Mouse (Mus musculus) CD4-positive, CD25-positive, alpha-beta regulatory T cell, adult 4 months (primary cell): Measurements from ENCODE around the gene Slc38a6. TPM values are rescaled to one million over a fixed set of nuclear protein-coding genes. Genes with fewer than 3 reads are reported as not detected.

Source experiments
- ATAC-seq: one replicate; pipeline ENCODE4 v1.8.0; 2017
- polyA plus RNA-seq, 2 experiments: library from polyadenylated mRNA; unstranded; fragments of 100-300 nt; shearing (Covaris generic); gene quantifications; one replicate each; pipeline ENCODE4 v1.2.1; 2017

The Slc38a6 gene
- polyA plus RNA-seq, 2 experiments from 2014 or later: 6.8 to 7.5 TPM

GRCm38 (mm10) chr12:73324742-73325141 lies 38.2 kb downstream of the Slc38a6 start:
- ATAC-seq: no peak

DNA sequence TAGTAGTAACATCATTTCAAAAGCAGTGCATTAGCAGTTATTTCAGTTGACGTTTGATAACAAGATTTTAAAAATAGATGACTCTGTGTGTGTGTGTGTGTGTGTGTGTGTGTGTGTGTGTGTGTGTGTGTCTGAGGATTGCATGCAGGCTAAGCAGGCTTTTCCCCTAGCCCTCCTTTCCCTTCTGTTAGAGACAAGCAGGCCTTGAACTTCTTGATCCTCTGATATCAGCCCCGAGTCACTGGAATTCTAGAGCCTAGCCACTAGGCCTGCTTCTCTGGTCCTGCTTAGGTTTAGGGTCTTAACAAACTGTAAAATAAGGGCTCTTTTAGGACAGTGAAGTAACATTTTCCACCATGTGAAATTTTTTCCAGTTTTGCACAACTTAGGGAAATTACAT lies 38.6 kb downstream of the Slc38a6 start:
- ATAC-seq: no peak

DNA sequence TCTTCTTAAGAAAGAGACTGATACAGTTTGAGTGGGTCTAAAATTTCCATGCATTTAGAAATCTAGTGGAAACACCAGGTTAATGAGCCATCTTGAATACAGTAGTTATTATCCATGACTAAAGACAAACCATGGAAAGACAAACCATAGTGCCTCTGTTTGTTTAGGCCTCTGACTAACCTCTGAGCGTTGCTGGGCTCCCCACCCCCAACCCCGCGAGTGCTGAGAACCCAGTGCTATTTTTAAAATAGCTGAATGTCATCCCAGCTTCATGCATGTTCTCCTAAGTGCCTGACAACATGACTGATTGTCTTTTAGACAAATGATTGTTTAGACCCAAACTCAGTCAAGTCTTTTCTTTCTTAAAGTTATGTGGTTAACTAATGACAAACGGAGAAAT lies 39.0 kb downstream of the Slc38a6 start:
- ATAC-seq: no peak

DNA sequence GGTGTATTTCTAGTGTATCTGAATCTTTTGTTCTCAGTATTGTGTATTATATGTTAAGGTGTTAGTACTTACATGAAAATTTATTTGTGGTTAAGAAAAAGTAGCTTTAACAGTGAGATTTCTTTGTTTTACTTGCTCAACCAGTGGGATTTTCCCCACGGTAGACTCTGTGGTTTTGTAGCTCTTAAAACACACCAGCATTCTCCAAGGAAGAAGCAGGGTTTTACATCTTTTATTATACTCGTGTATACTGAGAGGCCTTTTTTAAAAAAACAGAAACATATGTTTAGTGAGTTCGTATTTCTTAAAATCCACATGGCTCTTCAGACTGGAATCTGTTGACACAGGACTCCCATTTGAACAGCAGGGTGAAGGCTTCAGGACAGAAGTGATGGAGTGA lies 40.8 kb downstream of the Slc38a6 start:
- ATAC-seq: peak; percentile 34

DNA sequence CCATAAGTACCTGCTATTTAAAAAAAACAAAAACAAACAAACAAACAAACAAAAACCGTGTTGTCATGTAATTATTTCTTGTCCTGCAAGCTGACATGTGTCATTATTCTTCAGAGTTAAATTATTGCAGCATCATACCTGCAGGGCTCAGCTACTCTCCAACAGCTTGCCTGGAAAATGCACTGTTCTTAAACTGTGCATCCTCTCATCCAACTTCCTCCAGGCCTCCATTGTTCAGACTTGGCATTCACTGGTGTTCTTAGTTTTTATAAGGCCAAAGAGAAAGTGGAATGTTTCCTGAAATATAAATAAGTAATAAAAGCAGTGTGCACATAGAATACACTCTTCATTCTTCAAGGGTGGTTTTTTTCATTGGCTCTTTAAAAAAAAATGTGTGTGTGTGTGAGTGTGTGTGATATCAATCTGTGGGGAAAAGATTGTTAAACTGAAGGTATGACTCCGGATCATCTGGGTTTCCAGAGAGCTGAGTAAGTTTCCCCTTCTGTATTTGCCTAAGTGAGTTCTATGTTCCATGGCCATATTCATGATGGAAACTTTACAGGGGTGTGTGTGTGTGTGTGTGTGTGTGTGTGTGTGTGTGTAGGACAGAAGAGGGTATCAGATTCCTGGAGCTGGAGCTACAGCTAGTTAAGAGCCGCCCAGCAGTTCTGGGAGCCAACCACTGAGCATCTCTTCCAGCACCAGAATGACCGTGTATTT lies 42.0 kb downstream of the Slc38a6 start:
- no peak for ATAC-seq

- ATAC-seq: no peak
Measured at GRCm38 (mm10) chr12:73330236-73330635, 43.7 kb downstream of the Slc38a6 start.

GRCm38 (mm10) chr12:73332701-73333100 lies 46.1 kb downstream of the Slc38a6 start:
- no peak for ATAC-seq

DNA sequence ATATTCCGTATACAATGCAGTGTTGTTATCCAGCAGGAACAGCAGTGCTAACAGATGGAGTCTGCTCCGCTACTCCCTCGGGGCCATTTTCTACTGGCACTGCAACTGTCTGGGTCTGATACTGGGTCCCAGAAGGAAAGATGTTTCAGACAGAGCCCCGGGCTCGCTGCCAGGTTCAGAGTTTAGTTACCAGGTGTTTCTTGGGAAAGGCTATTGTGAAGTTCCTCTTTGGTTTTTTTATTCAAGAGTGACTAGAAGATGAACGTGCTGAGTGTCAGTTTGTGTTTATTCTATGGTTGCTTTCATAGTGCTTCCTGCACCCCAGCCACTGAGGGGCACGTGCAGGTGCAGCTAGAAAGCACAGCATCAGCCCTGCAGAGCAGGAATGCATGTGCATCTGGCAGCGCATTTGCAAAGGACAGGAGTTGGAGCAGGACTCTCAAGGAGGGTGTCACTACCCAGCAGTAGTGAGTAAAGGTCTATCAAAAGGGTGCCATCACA lies 47.5 kb downstream of the Slc38a6 start:
- ATAC-seq: peak; percentile 29

- no peak for ATAC-seq
Measured at GRCm38 (mm10) chr12:73337127-73337526, 50.5 kb downstream of the Slc38a6 start.

GRCm38 (mm10) chr12:73340642-73341293 lies 54.2 kb downstream of the Slc38a6 start:
- ATAC-seq: no peak

GRCm38 (mm10) chr12:73341703-73342663 lies 55.4 kb downstream of the Slc38a6 start:
- ATAC-seq: peak; percentile 53

GRCm38 (mm10) chr12:73344300-73344699 lies 57.7 kb downstream of the Slc38a6 start:
- no peak for ATAC-seq

DNA sequence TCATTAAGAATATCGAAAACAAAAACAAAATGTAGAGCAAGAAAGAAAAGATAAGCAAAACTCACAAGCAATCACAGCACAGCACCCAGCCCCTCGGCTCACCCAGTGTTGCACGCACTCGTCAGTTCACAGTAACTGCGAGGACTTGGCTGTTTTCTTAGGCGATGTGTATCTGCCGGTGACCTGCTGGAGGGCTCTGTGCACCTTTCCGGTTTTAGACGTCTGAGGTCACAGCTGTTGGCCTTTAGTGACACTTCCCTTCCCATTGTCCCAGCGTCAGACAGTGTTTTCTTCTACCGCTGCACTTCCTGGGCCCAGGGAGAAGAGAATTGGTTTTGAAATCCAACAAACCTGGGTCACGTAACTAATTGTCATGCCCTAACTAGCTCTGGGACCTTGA lies 58.6 kb downstream of the Slc38a6 start:
- ATAC-seq: no peak

GRCm38 (mm10) chr12:73347202-73347601 lies 60.6 kb downstream of the Slc38a6 start:
- no peak for ATAC-seq

- no peak for ATAC-seq
Measured at GRCm38 (mm10) chr12:73350466-73350865, 63.9 kb downstream of the Slc38a6 start.

- no peak for ATAC-seq
Measured at GRCm38 (mm10) chr12:73350982-73351381, 64.4 kb downstream of the Slc38a6 start.

DNA sequence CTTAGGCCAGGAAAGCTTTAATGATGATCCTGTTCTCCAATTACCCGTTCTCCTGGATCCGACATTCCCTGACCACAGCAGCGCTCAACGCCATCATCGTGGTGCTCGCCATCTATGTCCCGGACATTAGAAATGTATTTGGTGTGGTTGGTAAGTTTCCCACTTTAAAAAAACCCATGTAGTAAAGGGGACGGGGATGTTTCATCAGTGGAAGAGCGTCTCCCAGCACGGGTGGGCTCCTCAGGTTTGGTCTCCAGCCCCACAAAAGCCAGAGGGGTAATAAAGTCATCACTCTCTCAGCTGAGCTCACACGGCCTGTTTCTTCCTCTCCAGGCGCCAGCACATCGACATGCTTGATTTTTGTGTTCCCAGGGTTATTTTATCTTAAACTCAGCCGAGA lies 65.2 kb downstream of the Slc38a6 start:
- ATAC-seq: no peak

GRCm38 (mm10) chr12:73353362-73353761 lies 66.8 kb downstream of the Slc38a6 start:
- ATAC-seq: no peak

DNA sequence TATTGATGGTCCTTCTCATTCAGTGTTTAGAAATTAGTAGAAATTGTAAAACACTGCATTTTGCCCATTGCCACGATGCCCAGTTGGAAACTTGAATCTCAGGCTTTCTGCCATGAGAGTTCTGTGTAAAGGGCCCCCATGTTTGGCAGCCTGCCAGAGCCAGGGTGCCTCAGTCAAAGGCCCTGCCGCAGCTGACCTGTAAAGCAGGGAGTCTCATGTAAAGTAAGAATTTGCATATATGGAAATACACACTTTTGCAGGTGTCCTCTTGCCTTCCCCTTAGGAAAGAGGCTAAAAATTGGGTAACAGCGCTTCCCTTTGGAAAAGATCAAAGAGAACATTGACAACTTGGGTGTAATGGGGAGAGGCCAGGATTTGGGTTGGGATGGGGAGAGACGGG lies 67.9 kb downstream of the Slc38a6 start:
- no peak for ATAC-seq

DNA sequence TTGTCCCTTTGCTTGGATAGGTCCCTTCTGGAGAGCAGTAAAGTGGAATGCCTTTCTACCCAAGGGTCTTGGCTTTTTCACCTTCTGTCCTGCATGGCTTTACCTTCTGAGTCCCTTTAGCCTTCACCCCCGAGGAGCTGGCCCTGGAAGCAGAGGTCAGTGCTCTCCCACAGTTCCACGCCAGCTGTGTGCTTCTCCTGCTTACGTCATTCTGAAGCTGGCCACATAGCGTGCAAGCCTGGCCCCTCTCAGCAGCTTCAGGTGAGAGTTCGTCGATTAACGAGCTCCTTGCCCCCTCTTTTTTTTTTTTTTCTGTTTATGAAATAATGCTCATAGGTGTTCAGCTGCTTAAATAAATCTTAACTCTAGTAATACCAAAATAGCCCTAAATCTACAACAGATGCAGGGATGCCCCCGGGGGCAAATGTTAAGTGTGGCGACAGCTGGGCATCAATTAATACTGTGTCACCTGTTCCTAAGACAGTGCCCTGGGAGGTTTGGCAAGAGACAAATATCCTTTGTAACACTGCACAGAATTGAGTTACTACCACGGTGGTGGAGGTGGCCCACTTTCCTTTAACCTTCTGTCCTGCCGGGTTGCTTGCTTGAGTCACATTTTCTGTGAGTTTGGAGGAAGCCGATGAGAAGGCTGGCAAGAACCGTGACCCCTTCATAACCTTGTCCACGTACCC lies 68.7 kb downstream of the Slc38a6 start:
- ATAC-seq: no peak

DNA sequence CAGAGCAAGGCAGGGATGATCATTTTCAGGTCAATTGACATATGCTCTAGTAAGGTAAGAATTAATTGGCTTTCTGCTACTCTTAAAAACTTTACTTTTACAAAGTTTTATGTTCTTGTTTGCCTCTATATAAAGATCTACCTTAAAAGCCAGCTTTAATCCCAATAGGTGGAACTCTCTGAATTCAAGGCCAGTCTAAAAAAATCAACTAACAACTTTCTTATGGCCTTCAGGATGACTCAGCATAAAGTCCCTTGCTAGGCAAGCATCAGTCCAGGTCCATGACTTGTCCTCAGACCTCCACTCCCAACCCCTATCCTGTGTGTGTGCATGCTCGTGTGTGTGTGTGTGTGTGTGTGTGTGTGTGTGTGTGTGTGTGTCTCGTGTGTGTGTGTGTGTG lies 70.1 kb downstream of the Slc38a6 start:
- no peak for ATAC-seq

- no peak for ATAC-seq
Measured at GRCm38 (mm10) chr12:73357311-73357710, 70.7 kb downstream of the Slc38a6 start.
